Mouse (Mus musculus): ENCODE measurements around the gene Higd1c. TPM values are rescaled to one million over a fixed set of nuclear protein-coding genes. Genes with fewer than 3 reads are reported as not detected.

Gene Higd1c
- polyA plus RNA-seq, 1 experiment from 2014 or later, result not detected

DNA sequence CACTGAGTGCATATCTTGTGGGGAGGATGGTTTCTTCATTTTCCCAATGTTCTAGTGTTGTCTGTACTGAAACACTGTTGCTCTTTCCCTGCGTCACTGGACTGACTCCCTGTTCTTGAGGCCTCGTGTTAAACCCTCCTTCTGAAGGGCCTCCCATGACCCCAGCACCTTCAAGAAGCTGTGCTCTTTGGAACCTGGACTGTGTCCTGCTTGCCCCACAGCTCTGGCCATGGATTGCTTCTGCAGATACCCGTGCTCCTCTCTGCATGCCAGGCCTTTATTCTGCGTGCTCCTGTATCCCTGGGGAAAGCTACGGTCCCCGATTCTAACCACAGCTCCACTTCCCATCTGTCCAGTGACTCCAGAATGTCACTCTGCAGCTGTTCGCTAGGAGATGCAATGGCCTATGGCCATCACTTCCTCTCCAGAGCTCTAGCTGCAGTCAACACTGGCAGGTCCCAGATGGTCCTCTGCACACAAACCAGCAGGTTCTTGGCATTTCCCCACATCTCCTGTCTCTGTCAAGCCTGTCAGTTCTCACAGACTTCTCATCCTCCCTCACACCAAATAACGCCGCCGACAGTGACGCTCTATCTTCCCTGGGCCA lies 65.7 kb downstream of the Higd1c start:
- H3K9me3 ChIP-seq, result no peaks in the 10 kb centered on the region
- H3K27ac ChIP-seq, result no peak overlapping the region
- no peaks in the 10 kb centered on the region for H3K36me3 ChIP-seq
- WGBS, result 81% methylated on average over 11 of the region's 11 CpGs
- peaks cover 12% of the 10 kb centered on the region for H3K27me3 ChIP-seq
- ATAC-seq, result no peak
- H3K4me1 ChIP-seq (replicated peaks), result no peaks in the 10 kb centered on the region
- H3K9ac ChIP-seq (replicated peaks), result no peak overlapping the region
- no peak overlapping the region for H3K4me3 ChIP-seq (replicated peaks)
- H3K4me2 ChIP-seq (replicated peaks), result no peak overlapping the region

DNA sequence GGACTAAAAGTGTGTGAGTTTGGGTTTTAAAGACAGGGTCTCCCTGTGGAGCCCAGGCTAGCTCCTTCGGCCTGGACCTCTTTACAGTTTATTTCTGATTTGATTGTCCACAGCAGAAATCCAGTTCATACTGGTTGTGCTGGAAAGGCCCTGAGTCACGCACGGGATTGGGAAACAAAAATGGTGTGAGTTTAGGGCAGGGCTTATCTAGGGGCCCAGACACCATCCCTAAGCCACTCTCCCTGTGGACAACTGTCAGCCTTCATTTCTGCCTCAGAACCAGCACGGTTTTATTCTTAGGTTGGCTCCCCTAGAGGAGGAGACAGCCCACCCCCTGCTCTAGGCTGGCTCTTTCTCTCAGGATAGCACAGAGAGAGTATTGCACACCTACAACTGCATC lies 68.9 kb downstream of the Higd1c start:
- ATAC-seq, result no peak
- 71% methylated on average over 4 of the region's 4 CpGs for WGBS
- Histone ChIP-seq H3K4me3 (replicated peaks) (no peak overlapping the region), H3K36me3 (no peaks in the 10 kb centered on the region), H3K4me1 (replicated peaks) (no peaks in the 10 kb centered on the region), H3K9ac (replicated peaks) (no peak overlapping the region), H3K9me3 (no peaks in the 10 kb centered on the region), H3K27me3 (no peaks in the 10 kb centered on the region), H3K4me2 (replicated peaks) (no peak overlapping the region), H3K27ac (no peak overlapping the region)

Other genes starting within 250 kb of the Higd1c start
- gene Atf1, start 136.7 kb upstream of the Higd1c start, polyA plus RNA-seq (2015; fragmentation: Nextera tagmentation; extraction: Ambion mirVana), result 19.6 and 19.9 TPM in 2 replicates
- gene Tmprss12, start 83.7 kb upstream of the Higd1c start, polyA plus RNA-seq (2015; fragmentation: Nextera tagmentation; extraction: Ambion mirVana), result not detected in 2 replicates
- 4.5 and 4.6 TPM in 2 replicates for gene Mettl7a1, start 60.4 kb upstream of the Higd1c start, polyA plus RNA-seq (2015; fragmentation: Nextera tagmentation; extraction: Ambion mirVana)
- not detected in 2 replicates for gene Mettl7a3, start 29.6 kb upstream of the Higd1c start, polyA plus RNA-seq (2015; fragmentation: Nextera tagmentation; extraction: Ambion mirVana)
- not detected in 2 replicates for gene Methig1, start 11.4 kb upstream of the Higd1c start, polyA plus RNA-seq (2015; fragmentation: Nextera tagmentation; extraction: Ambion mirVana)
- not detected in 2 replicates for gene Mettl7a2, start 11.3 kb upstream of the Higd1c start, polyA plus RNA-seq (2015; fragmentation: Nextera tagmentation; extraction: Ambion mirVana)
- 0.08 and 0.11 TPM in 2 replicates for gene Gm5475, start 57.6 kb downstream of the Higd1c start, polyA plus RNA-seq (2015; fragmentation: Nextera tagmentation; extraction: Ambion mirVana)
- gene Slc11a2, start 60.5 kb downstream of the Higd1c start, polyA plus RNA-seq (2015; fragmentation: Nextera tagmentation; extraction: Ambion mirVana), result 21.5 TPM in 2 replicates
- 55.1 and 55.2 TPM in 2 replicates for gene Letmd1, start 104.5 kb downstream of the Higd1c start, polyA plus RNA-seq (2015; fragmentation: Nextera tagmentation; extraction: Ambion mirVana)
- 44.7 and 45.7 TPM in 2 replicates for gene Csrnp2, start 130.9 kb downstream of the Higd1c start, polyA plus RNA-seq (2015; fragmentation: Nextera tagmentation; extraction: Ambion mirVana)
- gene Tfcp2, start 187.5 kb downstream of the Higd1c start, polyA plus RNA-seq (2015; fragmentation: Nextera tagmentation; extraction: Ambion mirVana), result 48.2 and 48.4 TPM in 2 replicates
- 45.5 and 47.8 TPM in 2 replicates for gene Pou6f1, start 235.4 kb downstream of the Higd1c start, polyA plus RNA-seq (2015; fragmentation: Nextera tagmentation; extraction: Ambion mirVana)